Mouse (Mus musculus): Measurements from ENCODE around the gene Aff3.

Gene Aff3

DNA sequence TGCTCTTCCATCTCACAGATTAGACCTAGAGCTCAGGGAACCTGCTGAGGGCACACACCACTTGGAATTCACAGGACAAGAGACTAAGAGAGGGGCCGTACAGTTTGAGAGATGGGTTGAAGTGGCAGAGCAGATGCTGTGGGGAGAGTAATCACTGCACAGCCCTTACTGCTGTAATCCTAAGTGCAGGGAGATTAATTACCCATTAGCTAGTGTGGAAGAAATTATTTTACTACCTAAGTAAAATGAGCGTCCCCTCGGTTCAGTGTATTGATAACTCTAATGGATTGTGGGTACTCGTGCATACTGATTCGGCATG, 478.6 kb downstream of the Aff3 start:
- no peak for DNase-seq (ENCODE audit: extremely low read depth, low read depth)

DNA sequence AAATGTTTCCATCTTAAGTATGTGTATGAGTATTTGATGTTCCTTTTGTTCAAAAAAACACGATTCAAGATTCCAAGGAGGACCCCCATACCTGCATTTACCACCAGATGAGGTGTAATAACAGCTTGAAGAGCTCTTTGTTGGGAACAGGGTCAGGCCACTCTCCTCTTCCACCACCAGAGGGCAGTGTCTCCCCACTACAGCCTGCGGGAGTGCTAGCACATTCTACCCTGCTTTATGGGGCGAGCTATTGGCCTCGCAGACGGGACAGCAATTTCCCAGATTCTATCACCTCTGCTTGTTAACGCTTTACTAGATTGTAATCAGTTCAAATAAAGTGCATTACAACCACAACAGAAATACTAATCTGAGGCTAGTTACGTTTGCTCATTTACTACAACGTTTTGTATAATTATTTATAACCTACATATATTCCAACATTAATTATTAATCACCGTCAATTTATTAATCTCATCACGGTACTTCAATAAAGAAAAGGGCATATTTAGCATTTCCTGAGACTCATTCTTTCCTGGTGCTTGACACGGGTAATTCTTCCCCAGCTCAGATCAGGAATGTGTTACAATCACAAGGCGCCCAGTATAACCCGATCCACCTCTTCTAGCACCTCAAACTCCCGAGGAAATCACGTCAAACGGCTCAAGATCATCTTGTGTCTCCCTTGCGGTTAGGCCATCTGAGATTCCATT, 479.1 kb downstream of the Aff3 start:
- peak; percentile 23 for DNase-seq (ENCODE audit: extremely low read depth, low read depth)

DNA sequence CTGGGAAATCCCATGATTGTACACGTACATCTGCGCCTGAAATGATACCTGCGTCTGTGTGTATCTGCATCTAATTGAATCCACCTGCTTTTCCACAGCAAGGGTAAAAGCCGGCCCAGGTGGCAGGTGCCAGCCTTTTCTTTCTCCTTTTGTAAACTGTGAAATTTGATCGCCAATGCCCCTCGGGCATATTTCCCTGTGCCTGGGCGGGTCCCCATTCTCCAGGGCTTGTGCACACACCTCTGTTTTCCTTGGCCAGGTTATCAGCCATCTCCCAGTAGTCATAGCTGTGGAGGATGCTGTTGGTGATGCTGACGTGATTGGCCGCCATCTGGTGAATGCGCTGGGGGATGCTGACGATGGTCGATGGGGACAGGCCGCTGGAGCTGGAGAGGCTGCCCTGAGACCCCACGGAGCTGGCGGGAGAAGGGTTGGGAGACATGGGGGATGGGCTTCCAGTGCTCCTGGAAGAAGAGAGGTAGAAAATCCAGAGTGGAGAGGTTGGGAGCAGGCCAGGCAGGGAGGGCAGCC, 483.7 kb downstream of the Aff3 start:
- DNase-seq (ENCODE audit: extremely low read depth, low read depth): no peak

DNA sequence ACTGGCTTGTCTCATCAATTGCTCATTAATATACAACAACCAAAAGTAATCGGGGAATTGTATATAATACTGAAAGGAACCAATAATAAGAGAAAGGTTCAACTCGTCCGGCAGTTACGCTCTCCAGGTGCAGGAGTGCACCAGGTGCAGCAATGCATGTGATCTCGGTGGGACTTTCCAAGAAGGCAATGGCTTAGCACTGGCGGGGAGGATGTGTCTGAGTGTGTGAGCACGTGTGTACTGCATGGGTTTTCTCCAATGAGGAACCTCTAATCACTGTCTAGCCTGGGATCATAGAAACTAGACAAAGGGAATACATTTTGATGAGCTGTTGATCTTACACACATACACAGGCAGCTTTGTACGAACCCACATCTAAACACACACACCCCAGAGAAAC, 485.8 kb downstream of the Aff3 start:
- DNase-seq (ENCODE audit: extremely low read depth, low read depth): no peak

DNA sequence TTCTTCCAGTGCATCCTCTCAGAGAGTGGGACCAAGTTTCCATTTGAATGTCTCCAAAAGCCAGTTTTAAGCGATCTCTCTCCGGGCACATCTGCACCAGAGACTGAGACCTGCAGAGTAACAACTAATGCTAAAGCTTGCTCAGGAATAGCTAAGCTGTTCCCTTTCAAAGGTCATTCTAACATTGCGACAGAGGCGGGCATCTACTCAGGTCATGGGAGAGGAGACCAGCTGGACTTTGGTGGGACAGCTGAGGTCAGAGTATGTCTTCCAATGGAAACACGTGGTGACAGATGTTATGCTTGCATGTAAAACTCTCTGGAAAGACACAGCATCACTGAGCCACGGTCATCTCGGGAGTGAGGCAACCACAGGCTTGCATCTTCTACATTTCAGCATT, 488.7 kb downstream of the Aff3 start:
- no peak for DNase-seq (ENCODE audit: extremely low read depth, low read depth)

DNA sequence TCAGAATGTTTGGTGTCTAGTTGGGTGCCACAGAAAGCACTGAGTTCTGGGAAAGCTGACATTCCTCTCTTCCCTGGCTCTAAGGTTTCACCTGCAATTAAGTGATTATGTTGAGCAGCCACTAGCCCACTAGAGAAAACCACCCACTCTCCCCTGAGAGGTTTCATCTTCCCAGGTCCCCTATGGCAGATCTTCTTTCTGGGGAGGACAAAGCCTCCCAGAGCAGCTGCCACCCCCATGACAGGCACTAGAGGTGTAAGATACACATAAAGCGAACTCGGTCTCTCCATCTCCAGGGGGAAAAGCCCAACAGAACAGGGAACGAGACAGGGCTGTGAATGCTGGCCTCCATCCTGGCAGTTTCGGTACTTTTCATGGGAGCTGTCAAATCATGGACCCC, 492.9 kb downstream of the Aff3 start:
- DNase-seq (ENCODE audit: extremely low read depth, low read depth): no peak

DNA sequence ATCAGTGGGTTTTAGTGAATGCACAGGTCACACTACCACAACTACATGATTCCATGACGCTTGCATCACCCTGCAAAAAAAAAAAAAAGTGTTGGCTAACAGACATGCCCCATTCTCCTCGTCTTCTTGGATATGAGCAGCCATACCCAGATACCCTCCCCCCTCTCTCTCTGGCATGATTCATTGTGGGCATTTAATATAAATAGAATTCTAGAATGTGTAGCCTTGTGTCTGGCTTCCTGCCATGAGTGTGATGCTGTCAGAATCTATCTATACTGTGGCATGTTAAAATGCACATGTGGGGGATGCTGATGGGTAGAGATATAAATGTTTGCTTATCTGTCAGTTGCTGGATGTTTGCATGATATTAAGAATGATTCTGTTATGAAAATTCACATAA, 499.1 kb downstream of the Aff3 start:
- DNase-seq (ENCODE audit: extremely low read depth, low read depth): no peak

DNA sequence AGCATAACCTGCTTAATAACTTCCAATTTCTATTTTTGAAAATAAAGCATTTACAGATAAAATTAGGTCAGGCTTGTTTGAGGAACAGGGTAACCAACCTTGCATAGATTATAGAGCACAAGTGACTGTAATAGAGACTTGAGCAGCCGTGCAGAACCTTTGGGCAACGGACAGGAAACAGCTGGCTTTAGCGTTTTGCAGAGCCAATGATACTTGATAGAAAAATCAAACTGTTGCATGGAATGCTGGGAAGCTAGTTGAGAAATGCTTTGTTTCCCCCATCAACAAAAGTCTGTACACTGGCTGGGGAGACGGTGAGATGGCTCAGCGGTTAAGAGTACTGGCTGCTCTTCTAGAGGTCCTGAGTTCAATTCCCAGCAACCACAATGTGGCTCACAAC, 514.7 kb downstream of the Aff3 start:
- no peak for DNase-seq (ENCODE audit: extremely low read depth, low read depth)

DNA sequence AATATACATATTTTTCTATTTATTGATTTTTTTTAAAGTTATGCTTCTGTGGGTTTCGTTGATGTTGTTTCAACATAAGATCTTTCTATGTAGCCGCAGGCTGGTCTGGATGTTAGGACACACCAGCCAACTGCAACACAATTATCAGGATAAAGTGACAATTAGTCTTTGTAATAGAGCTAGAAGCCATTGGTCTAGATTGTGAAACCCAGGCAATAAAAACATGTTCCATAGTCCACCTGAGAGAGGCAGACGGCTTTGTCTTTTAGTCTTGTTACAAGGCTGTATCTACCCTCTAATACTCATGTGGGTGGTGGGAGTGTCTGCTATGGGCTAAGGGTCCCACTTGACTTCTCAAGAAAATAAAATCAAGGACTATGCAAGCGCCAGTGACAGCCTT, 518.7 kb downstream of the Aff3 start:
- no peak for DNase-seq (ENCODE audit: extremely low read depth, low read depth)

DNA sequence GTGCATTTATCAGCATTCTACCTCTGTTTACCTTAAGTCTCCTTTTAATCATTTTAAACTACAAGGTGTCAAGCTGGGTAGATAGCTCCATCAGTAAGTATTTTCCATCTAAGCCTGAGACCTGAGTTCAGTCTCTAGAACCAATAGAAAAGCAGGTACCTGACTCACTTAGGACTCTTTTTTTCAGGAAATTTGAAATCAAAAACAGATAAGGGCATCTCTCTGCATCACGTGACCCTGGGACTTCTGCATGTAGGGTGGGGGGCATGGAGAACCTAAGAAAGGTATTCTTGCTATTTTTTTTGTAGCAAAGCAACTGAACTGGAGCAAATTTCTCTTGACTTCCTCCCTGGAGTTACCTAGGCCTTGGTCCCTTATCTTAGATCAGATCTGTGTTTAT, 523.4 kb downstream of the Aff3 start:
- no peak for DNase-seq (ENCODE audit: extremely low read depth, low read depth)

DNA sequence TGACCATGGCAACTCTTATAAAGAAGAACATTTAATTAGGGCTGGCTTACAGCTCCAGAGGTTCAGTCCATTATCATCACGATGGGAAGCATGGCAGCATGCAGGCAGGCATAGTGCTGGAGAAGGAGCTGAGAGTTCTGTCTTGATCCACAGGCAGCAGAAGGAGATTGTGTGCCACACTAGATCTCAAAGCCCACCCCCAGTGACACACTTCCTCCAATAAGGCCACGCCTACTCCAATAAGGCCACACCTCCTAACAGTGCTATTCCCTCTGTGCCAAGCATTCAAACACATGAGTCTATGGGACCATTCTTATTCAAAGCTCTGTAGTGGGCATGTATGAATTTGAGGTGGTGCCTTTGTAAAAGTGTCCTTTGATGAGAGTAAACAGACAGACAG, 523.8 kb downstream of the Aff3 start:
- DNase-seq (ENCODE audit: extremely low read depth, low read depth): no peak

DNA sequence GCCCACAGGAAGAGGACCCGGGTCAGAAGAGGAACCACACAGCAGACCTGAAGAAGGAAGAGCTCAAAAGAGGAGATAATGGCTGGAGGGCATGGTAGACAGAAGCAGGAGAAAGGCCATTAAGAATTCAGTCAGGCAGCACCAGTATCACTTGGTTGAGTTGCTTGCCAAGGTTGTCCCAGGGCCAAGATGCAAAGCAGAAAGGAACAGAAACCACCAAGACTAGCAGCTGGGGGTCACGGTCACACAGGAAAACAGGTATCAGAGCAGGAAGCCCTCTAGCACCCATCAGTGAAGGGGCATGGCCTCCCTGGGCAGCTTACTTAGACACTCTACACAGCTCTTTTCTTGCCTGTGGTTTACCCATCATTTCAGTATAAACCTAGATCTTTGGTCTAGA, 525.4 kb downstream of the Aff3 start:
- no peak for DNase-seq (ENCODE audit: extremely low read depth, low read depth)

DNA sequence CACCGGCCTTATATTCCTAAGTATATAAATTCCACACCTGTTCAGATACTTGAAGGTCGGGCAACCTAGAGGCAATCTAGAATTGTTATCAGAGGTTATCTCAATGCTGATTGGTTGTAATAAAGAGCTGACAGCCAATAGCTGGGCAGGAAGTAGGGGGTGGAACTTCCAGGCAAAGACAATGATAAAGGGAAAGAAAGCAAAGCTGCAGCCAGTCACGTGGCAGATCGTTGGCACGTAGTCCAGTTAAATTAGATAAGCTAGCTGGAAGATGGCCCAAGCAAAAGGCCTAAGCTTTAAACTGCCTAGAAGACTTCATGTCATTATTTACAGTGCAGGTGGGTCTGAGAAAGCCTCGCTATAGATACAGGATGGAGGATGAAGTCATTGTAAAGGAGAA, 531.8 kb downstream of the Aff3 start:
- DNase-seq (ENCODE audit: extremely low read depth, low read depth): no peak

DNA sequence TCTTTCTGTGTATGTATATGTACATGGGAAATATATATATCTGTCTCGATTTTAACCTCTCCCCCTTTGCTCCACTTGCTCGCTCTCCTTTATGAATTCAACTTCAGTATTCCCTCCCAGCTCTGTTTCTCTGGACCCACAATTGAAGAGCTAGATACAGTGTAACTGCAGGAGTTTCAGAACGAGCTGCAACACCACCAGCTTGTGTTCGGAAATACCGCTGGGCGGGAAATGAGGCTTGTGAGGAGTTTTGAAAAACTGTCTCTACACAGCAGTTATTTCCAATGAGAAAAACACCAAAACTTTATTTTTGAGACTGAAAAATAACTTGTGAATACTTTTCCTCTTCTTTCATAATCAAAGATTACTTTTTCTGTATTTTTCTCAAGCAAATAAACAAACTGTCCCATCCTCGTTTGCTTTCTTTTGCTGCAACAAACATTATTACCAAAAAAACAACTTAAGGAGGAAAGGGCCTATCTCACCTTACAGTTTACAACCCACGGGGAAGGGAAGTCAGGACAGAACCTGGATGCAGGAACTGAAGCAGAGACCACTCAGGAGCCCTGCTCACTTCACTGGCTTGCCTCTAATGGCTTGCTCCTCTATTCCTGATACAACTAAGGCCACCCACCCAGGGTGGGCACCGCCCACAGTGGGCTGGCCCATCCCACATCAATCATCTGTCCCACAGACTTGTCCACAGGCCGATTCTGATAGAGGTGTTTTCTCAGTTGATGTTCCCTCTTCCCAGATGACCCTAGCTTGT, 533.9 kb downstream of the Aff3 start:
- peak; percentile 75 for DNase-seq (ENCODE audit: extremely low read depth, low read depth)

DNA sequence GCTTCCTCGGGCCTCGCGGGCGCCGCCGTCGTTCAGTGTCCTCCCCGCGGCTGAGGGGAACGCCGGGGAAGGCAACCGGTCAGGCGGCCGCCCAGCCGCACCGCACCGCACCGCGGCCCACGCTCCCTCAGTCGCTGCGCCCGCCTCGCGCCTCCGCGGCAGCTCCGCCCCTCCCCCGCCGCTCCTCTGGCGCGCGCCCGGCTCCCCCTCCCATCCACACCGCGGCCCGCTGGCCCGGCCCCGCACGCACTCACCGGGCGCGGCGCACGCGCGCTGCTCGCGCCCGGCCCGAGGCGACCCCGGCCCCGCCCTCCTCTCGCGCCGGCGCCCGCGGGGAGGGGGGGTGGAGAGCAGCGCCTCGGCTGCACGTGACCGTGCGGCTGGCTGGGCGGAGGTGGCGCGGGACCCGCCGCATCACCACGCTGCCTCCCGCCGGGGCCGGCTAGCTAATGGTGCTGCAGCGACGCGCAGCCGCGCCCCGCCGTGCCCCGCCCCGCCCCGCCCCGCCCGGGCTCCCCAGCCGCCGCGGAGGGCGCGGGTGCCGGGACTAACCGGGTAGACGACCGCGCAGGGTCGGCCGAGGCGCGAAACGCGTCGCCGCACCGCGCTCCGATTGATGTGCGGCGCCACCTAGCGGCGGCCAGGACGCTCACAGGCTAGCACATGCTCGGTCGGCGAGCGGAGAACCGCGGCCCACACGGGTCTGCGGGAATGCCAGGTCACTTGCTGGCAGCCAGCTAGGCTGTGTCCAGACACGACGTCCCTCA, 535.1 kb downstream of the Aff3 start, which contains the start of gene Rev1:
Rev1 (minus strand) TSS at position 301 of the 767 bp plus-strand sequence.
- peak; percentile 53 for DNase-seq (ENCODE audit: extremely low read depth, low read depth)

DNA sequence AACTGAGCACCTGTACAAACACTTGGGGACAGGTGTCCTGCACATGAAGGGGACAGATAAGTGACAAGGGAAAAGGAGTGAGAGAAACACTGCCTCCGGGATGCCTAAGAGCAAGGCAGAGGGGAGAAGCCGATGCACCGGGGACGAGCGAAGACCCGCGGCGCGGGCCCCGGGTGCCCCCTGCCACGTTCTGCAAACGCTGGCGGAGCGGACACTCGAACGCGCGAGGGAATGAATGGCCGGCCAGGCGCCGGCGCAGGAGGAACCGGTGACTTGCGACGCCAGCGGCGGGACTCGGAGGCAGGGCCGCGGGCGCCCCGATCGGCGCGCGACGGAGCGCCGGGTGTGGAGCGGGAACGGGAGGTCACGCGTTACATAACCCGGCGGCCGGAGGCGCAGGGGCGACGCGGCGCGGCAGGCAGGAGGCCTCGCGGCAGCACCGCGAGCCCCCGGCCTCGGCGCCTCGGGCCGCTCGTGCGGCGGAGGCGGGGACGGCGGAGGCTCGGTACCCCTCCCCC, 535.8 kb downstream of the Aff3 start:
- no peak for DNase-seq (ENCODE audit: extremely low read depth, low read depth)
